Mouse (Mus musculus) c-Kit-negative CD71-positive TER-119-positive erythroid progenitor cells, embryonic 14.5 days (primary cell): ENCODE measurements around the gene Sf1.

Source experiments
- DNase-seq: peaks from one replicate; pipeline ENCODE4 v3.0.0-alpha.2; 2013; ENCODE audit warnings: low read depth, low spot score

Sf1 gene

DNA sequence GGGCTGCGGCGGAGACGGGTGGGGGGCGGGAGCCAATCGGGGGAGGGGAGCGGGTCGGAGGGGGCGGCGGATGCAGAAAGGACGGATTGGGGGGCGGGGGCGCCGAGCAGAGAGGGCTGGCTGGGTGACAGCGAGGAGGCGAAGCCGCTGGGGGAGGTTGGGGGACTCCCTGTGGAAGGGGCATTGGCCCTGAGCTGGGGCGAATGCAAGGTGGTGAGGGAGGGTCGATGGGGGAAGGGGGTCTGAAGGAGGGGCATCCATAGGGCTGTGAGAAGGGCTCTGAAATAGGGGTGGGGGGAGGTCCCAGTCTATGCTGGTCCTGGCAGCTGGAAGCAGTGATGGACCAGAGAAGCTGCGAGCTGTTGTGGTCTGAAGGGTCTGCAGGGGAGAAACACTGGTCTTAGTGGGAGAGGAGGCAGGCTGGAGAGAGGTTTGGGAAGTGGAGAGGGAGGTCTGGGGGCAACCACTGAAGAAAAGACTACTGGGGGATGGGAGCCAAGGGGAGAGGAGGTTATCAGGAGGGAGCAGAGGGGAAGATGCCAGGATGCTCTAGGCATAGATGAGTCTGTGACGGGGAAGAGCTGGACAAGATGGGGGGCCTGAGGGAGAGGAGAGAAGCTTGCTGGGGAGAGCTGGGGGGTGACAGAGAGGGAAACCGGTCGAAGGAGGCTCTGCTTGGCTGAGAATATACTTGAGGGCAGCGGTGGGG is 55.6 kb downstream of the Sf1 start:
- DNase-seq = no peak

DNA sequence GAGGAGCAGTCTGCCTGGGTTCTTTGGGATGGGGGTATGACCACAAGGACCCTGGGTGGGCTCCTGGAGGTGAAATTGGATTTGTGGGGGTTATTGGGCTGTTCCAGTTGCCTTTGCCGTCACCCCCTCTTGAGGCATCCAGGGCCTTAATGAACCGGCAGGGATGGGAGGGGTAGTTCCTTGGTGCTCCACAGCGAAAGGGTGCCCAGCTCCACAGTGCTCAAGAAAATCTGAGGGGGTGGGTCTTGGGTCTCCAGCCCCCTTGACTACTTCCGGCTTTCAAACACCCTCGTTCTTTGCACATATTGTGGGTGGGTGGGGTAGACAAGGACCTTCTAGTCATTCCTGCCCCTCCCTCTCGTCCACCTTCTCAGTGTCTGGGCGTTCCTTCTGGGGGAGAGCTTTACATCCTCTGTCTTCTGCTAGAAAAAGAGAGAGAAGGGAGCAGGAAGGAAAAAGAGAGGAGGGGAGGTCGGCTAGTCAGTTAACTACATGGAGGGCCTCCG is 56.4 kb downstream of the Sf1 start:
- no peak for DNase-seq

DNA sequence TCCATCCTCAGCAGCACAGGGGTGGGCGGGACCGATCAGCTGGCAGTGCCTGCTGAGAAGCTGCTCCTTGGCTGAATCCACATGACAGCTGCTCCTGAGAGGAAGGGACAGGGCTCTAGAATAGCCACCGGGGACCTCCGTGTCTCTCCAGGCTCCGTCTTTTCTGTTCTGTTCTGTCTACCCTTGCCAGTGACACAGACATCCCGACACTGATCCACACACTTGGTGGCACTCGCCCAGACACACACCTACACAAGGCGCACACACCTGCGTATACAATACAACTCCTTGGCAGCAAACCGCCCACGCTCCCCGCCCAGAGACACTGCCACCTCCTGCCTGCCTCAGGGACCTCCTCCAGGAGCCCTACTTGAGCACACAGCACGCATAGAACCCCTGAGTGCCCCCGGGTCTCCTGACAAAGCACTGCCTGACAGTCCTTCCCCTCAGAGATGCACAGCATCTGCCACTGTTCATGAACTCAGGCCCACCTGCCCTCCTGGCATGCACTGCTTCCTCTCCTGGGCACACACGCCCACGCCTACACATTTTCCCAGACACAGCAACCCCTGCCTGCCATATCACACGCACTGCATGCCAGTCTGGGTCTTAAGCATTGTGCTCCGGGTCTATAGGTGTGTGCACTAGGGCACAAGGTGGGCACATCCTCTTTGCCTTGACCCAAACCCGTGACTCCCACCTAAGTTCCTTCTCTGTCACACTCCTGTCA is 57.2 kb downstream of the Sf1 start:
- DNase-seq = no peak

DNA sequence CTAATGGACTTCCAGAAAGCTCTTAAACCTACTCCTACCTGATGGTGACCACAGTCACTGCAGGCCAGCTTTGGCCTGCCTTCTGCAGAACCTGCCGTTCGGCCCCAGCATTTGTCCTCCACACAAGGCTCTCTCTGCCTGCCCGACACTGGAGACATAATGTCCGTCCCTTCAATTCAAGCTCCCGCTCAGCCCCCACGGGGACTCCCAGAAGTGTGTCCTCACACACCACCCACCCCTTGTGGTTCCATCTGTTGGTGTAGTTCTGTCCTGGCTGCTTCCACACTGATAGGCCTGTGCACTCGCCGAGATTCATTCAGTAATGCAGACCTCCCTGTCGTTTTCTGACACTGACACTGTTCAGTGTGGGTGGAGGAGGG is 57.7 kb downstream of the Sf1 start:
- DNase-seq = no peak

DNA sequence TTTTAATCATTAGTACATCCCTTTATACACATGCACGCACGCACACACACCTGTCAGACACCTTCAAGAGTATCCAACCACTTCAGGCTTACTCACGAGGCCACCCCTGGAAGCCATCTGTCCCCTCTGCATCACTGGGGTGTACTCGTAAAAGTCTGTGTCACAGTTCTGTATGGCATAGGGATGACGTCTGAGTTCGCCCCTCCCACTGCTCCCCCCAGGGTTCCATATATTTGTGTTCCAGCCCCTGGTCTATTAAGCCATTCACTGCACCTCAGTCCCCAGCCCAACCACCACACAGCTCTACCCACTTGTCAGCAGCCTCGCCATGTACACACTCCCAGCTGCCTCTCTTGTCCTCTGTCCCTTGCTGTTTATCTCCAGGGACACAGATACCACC is 58.5 kb downstream of the Sf1 start:
- DNase-seq = no peak

DNA sequence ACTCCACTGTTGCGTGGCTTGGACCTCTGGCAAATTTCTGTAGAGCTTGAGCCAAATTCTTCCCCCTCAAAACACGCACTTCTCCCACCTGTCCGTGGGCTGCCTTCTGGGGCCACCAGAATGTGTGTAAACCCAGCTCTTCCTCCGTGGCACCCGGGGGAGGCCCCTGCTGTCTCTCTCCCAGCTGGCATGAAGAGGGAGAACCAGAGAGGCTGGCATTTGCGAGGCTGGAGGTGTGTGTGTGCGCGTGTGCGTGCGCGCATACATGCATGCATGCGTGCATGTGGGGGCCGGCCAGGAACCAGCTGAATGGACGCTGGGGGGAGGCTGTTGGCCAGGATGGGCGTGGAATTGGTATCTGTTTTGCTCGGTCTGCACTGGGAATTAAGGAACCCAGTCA is 59.8 kb downstream of the Sf1 start:
- no peak for DNase-seq

DNA sequence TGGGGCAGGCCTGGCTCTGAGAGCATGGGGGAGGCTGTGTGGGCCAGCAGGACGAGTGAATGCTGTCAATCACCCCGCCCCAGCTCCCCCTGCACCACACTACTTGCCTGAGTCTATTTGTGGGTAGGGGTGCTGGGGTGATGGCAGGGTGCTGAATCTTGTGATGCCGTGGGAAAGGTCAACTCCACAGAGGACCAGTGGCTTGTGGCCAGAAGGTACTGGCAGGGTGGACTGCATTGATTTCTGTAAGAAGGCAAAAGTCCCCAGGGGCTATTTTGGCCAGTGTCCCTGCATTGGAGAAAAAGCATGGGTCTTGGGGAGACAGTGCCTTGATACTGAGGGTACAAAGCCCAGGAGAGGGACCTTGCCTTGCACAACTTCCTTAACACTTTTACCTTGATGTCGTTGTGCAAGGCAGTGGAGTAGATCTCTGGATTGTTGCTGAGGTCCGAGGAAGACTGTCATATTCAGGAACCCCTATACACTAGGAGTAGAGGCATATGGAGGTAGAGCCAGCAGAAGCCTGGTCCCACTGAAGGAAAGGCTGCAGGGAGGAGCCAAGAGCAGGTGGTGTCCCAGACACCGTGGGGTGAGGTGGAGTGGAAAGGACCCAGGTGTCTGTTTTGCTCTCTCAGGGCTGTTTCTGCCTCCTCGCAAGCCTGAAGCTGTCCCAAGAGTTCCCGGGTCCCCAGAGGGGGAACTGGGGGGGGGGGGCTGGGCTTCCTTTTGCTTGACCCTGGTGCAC is 60.8 kb downstream of the Sf1 start:
- DNase-seq = no peak

DNA sequence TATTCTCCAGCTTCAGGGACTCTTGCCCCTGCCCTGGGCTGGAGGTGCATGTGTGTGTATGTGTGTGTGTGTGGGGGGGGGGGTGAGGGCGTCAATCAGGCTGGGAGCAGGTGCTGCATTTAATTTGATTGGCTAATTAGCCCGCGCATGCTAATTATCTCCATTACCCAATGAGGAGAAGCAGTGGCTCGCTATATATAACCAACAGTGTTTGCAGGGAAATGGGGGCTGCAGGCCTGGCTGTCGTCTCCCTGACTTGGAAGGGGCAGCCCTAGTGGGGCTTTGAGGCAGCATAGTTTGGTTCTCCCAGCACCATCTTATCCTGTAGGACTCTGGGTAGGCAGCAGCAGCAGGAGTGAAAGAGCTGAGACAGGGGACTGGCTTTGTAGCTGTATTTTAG is 62.1 kb downstream of the Sf1 start:
- no peak for DNase-seq

DNA sequence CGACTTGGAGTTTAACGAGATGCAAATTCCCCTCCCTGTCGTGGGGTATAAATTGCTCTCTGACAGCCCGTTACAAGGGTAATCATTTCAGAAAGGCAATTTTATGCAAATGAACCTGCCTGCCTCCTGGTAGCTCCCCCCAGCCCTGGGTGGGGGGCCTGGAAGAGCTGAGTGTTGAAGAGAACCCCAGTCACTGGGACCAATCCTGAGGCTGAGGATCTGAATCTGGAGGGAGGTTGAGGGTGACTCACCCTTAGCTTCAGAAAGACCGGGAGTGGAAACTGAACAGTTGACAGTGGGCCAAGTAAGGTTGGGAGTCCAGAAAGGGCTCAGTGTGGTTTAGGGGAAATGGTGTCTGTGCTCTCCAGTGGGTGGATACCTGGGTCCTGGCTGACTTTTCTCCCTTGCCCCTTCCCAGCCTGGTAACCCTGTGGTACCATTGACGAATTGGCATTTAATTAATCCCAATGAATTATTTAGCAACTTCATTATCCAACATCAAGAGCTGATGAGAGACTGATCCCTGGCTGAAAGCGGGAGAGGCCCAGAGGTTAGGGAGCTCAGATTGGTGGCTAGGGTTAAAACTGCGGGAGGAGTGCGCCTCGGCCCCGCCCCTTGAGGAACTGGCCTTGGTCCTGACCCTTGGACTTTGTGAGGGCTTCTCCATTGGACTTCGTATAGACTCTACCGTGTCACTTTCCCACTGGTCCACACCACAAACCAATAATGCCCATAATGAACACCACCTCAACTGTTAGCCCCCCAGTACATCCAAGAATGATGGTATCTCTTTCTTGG is 63.4 kb downstream of the Sf1 start:
- no peak for DNase-seq
